Mouse (Mus musculus) frontal cortex, postnatal 25 days (tissue): Measurements from ENCODE around the gene Camsap1.

Experiments
- DNase-seq, 2 experiments: peaks; one replicate each; pipeline ENCODE4 v3.0.0; 2022; ENCODE audit warnings: low spot score in 2 of 2

Camsap1 gene

GRCm38 (mm10) chr2:25884756-25885155, 98.3 kb downstream of the Camsap1 start:
- no peak for DNase-seq

- DNase-seq, result no peak
These were observed 100.8 kb downstream of the Camsap1 start for GRCm38 (mm10) chr2:25882276-25882675.

DNA sequence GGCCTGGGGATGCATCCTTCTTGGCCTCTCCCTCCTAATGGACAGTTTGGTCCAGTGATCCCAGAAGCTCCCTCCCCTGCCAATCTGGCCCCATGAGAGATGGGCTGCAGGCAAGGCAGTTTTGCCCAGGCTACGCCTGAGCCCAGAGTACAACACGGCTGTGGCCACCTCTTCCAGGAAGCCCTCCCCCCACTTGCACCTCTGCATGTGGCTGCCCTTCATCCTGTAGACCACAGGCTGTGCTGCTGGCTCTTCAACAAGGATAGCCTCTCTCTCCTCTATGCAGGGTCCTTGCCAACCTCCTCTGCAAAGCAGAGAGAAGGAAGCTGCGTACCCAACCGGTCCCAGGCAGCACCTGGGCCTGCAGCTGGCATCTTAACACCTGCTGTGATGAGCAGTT, 104.0 kb downstream of the Camsap1 start:
- DNase-seq, result no peak

GRCm38 (mm10) chr2:25878516-25878915, 104.6 kb downstream of the Camsap1 start:
- DNase-seq, result no peak

DNA sequence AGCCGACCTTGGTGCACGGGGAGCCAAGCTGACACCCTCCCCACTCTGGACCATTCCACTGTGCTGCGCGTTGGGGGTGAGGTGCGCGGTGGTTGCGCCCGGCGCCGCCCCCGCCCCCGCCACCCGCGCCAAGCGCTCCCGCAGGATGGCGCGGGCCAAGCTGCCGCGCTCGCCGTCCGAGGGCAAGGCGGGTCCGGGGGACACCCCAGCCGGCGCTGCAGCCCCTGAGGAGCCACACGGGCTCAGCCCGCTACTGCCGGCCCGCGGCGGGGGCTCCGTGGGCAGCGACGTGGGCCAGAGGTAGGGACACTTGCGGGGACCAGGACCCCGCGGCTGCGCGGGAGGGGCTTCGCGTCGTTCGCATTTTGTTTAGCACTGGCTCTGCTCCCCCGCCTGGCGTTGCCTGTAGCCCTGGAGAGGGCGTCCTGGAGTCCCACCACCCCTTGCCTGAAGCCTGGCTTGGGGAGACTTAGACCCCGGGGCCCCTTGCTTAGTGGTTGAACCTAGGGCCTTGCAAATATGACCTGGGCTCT, 105.3 kb downstream of the Camsap1 start:
- no peak for DNase-seq

- DNase-seq, result no peak
These were observed 105.8 kb downstream of the Camsap1 start for GRCm38 (mm10) chr2:25877250-25877735.
